Mouse (Mus musculus) cerebellum, adult 2 months (tissue): ENCODE data around the gene Wdr45b.

Experiments
- CTCF ChIP-seq: fragments of 200-500 bp; IDR thresholded peaks from 2 replicates; pipeline ENCODE4 v1.5.1; 2011; ENCODE audit warnings: low read depth, mild to moderate bottlenecking, control low read depth, low read length, moderate library complexity, borderline replicate concordance; ENCODE audit not compliant: insufficient read depth
- POLR2A ChIP-seq: fragments of 200-500 bp; IDR thresholded peaks from 2 replicates; pipeline ENCODE4 v1.6.1; 2011; ENCODE audit warnings: low read length, control low read depth, borderline replicate concordance; ENCODE audit not compliant: insufficient read depth

DNA sequence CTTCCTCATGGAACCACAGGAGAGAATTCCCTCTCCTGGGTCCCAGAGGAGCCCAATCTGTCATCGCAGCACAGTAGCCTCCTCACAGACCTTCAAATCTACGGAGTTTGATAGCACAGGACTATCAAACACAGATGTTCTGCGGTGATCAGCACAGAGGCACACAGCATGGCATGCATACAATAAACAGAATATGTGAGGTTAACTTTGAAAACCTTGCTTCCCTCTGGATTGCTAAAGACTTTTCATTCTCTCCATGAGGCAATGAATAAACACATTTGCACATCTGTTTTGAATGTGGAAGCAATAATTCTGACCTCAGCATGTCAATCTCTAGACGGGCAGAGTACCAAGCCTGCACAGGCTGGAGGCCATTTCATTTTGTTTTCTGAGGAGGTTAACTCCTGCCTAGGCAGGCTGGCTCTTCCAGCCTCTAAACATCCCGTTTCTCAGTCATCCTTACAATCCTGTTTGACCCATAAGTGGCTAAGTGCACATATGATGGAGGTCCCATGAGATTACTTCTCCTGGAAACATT, 13.0 kb upstream of the Wdr45b start:
- TF ChIP-seq POLR2A (no peak), CTCF (no peak)
